Mouse (Mus musculus): ENCODE data around the gene Kcnk6.
"Not testable (repeated sequence)": the region's sequence is repeated elsewhere in the genome, so short reads cannot be mapped to it uniquely, and the experiment has no call there.

The Kcnk6 gene

DNA sequence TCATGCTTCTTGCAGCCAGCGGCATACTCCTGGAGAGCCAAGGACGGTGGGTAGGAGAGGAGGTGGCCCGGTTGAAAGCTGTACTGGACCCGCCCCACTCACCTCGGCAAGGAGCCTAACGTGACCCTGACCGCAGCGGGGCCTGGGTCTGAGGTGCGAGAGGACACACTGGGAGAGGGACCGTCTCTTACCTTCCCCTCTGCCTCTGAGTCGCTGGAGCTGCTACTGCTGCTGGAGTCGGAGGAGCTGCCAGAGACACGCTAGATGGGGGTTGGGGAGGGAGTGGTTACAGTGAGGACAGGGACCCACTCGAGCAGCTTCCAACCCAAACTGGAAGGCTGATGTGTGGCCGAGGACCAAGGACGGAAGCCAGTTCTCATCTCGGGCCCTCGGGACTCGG lies 15.4 kb upstream of the Kcnk6 start:
- DNase-seq (ENCODE audit: extremely low read depth, insufficient read length, low spot score) = peak; percentile 76

- DNase-seq (ENCODE audit: extremely low read depth, insufficient read length, low spot score) = peak; percentile 82
Measured at GRCm38 (mm10) chr7:29247314-29247700, 15.0 kb upstream of the Kcnk6 start.

GRCm38 (mm10) chr7:29246619-29247313 lies 14.5 kb upstream of the Kcnk6 start:
- no peak for DNase-seq (ENCODE audit: extremely low read depth, insufficient read length, low spot score)

GRCm38 (mm10) chr7:29246015-29246414 lies 13.7 kb upstream of the Kcnk6 start:
- DNase-seq (ENCODE audit: extremely low read depth, insufficient read length, low spot score) = no peak

GRCm38 (mm10) chr7:29244732-29245416 lies 12.6 kb upstream of the Kcnk6 start:
- DNase-seq (ENCODE audit: extremely low read depth, insufficient read length, low spot score) = peak; percentile 28

DNA sequence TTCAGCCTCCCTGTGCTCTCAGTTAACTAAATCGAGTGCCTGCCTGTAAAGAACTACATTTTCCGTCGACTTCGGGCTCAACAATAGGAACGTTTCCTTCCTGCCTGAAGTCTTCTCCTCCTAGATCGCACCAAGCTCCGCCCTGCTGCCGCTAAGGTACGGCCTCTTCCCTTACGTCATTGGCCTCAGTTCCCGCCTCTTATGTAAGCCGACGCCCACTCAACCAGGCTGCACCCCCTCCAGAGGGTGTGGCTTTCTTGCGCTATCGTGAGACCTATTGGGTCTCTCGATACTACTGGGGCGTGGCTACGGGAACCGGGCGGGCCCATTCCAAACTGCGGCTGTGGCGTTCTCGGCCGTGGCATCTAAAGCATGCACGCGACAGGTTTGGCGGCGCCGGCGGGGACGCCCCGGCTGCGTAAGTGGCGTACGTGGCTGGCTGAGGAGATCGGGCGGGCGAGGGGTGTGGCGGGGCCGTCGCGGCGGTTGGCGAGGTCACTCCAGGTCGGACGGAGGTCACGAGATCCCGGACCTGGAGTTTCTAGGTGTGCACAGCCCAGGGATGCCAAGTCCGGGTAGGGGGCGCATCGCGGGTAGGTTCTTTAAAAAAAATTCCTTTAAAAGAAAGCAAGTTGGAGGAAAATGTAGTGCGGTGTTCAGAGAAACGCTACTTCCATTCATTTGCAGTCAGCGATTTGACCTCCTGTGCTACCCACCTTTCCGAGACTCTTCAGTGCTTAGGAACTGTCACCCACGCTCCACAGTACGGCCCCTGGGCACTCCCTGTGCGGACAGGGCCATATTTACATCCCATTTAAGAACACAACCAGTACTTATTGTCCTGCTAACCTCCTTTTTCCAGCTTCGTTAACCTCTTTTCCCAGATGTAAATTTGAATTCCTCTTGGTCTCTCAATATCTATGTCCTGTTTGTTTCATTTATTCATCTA lies 6.0 kb upstream of the Kcnk6 start, which contains the start of gene Yif1b:
Gene Yif1b, plus strand, starts transcription at position 311 of the 949 bp plus-strand sequence.
- peak; percentile 99 for DNase-seq (ENCODE audit: extremely low read depth, insufficient read length, low spot score)

GRCm38 (mm10) chr7:29237596-29237995 lies 5.3 kb upstream of the Kcnk6 start:
- DNase-seq (ENCODE audit: extremely low read depth, insufficient read length, low spot score) = not testable (repeated sequence)

DNA sequence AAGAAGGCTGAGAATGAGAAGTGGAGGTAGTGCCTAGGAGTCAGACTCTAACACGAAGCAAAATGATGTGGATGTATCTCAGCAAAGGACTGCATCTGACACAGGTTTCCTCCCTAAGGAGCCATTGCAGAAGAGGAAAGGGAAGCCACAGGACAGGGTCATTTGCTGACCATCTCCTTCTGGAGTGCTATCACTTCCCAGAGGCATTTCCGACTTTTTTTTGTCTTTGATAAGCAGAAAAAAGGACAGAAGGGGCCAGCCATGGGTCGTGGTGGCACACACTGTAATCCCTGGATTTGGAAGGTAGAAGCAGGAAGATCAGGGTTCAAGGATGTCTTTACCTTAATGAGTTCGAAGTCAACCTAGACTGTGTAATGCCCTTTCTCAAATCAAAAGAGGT lies 4.3 kb upstream of the Kcnk6 start:
- DNase-seq (ENCODE audit: extremely low read depth, insufficient read length, low spot score) = no peak

GRCm38 (mm10) chr7:29234661-29235060 lies 2.3 kb upstream of the Kcnk6 start:
- no peak for DNase-seq (ENCODE audit: extremely low read depth, insufficient read length, low spot score)

DNA sequence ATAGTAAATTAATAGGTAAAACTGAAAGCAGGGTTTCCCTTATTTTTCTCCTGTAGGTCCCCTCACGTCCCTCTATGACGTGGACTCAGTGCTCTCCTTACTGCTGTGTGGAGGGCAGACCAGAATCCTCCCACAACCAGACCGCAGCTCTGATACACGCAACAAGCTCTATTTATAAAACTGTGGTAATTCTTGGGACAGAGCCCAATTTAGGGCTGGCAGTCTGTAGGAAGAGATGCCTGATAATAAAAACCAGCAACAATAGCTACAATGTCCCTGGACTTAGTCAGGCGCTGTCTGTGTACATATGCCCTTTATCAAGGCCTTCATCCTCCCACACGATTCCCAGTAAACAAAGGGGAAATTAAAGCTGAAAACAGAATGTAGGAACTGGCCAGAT lies 1.4 kb upstream of the Kcnk6 start:
- peak; percentile 40 for DNase-seq (ENCODE audit: extremely low read depth, insufficient read length, low spot score)

DNA sequence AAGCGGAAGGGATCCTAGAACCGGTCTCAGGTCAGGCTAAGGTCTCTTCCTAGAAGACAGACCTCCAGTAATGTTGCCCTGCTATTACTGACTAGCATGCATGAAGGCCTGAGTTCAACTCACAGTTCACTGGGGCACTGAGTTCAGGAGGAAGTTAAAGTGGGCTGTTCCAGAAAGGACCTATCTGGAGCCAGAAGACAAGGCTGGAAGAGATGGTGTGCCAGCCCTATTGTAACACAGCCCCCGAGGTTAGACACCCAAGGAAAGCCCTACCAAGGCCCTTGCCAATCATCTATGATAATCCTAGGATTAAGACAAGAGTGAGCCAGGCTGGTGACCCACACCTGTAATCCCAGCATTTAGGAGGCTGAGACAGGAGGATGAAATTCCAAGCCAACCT lies 798 bp downstream of the Kcnk6 start:
- DNase-seq (ENCODE audit: extremely low read depth, insufficient read length, low spot score) = no peak

DNA sequence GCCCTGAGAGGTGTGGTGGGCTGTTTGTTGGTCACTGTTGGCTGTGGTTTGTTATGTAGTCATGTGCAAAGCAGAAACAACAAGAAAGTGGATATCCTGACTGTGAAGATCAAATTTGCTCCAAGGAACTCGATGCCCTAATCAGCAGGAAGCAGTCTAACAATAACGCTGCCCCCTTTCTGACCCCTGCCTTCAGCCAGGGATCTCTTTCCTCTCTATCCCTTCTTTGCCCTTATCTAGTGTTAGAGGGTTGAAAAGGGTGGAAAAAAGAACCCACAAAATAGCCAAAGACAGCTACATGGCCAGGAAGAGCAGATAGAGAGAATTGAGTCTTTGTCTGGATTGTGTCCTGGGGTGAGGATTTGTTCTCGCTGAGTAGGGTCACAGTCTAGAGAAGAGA lies 1.8 kb downstream of the Kcnk6 start:
- no peak for DNase-seq (ENCODE audit: extremely low read depth, insufficient read length, low spot score)

GRCm38 (mm10) chr7:29228202-29228601 lies 4.1 kb downstream of the Kcnk6 start:
- no peak for DNase-seq (ENCODE audit: extremely low read depth, insufficient read length, low spot score)

DNA sequence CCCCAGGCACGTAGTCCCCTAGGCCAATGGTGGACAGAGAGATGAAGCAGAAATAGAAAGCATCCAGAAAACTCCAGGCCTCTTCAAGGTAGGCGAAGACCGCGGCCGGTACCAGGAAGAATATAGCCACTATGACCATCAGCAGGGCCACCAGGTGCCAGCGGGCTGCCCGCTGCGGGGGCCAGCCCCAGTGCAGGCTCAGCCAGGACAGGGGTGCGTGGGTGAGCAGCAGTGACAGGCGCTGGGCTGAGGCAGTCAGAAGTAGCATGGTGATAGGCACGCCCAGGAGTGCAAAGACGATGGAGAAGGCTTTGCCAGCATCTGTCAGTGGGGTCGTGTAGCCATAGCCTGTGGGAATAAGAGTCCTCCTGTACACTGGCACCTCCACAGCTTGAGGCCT lies 6.8 kb downstream of the Kcnk6 start:
- DNase-seq (ENCODE audit: extremely low read depth, insufficient read length, low spot score) = no peak

- no peak for DNase-seq (ENCODE audit: extremely low read depth, insufficient read length, low spot score)
Measured at GRCm38 (mm10) chr7:29224756-29225394, 7.4 kb downstream of the Kcnk6 start.

DNA sequence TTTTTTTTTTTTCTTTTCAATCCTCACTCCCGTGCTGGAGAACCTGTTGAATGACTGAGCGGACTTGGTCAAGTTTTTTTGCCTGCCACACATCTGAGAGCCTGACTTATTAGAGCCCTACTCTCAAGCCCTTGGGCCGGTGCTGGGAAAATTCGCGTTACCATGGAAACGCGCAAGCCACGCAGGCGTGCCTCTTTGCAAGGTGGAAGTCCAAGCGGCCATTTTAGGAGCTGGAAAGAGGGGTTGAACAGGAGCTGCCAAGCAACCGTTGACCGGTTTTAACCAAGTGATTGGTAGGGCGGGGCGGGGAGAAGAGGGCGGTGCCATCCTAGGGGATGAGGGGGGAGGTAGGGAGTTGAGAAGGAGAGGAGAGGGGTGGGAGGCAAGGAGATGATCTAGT lies 17.5 kb downstream of the Kcnk6 start:
- no peak for DNase-seq (ENCODE audit: extremely low read depth, insufficient read length, low spot score)

GRCm38 (mm10) chr7:29214236-29214635 lies 18.1 kb downstream of the Kcnk6 start:
- DNase-seq (ENCODE audit: extremely low read depth, insufficient read length, low spot score) = no peak

- DNase-seq (ENCODE audit: extremely low read depth, insufficient read length, low spot score) = no peak
Measured at GRCm38 (mm10) chr7:29213675-29214082, 18.6 kb downstream of the Kcnk6 start, which contains the start of gene Catsperg1. Gene Catsperg1, minus strand, starts transcription at chr7:29214035.

- DNase-seq (ENCODE audit: extremely low read depth, insufficient read length, low spot score) = not testable (repeated sequence)
Measured at GRCm38 (mm10) chr7:29212775-29213560, 19.3 kb downstream of the Kcnk6 start.
